Mouse (Mus musculus) liver, embryonic 14.5 days (tissue): ENCODE measurements around the gene Ephb6.

ENCODE experiments used
- CTCF ChIP-seq: IDR thresholded peaks from 2 replicates; pipeline ENCODE4 v1.5.1; 2016; ENCODE audit warnings: antibody characterized with exemption, low read depth, control low read depth
- EP300 ChIP-seq: IDR thresholded peaks from 2 replicates; pipeline ENCODE4 v1.6.1; 2016; ENCODE audit warnings: antibody characterized with exemption, low read depth

DNA sequence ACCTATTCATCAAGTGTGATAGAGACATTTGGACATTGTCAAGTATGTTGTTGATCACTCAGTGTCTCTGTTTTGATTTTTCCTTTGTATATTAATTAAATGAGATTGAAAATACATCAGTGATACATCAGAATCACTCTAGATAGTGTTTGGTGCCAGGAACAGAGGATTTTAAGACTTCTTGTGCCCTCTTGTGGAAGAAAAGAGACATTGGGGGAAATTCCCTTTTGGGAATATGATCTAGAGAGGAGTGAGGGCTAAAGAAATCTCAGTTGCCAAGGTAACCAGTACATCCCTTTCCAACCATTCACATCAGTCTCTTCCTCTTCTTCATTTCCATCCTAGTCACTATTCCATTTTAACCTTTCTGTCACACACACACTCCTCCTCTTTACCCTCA lies 48.9 kb upstream of the Ephb6 start:
- peak; percentile 5; the same call in 1 of the 2 replicates for TF ChIP-seq CTCF
- TF ChIP-seq EP300 = no peak
